Mouse (Mus musculus) liver, embryonic 14.5 days (tissue): ENCODE results near the gene Wdr63.

Source experiments
- CTCF ChIP-seq: IDR thresholded peaks from 2 replicates; pipeline ENCODE4 v1.5.1; 2016; ENCODE audit warnings: antibody characterized with exemption, low read depth, control low read depth
- EP300 ChIP-seq: IDR thresholded peaks from 2 replicates; pipeline ENCODE4 v1.6.1; 2016; ENCODE audit warnings: antibody characterized with exemption, low read depth

- TF ChIP-seq EP300 (no peak), CTCF (no peak)
Observed at GRCm38 (mm10) chr3:146022232-146022631, 85.7 kb downstream of the Wdr63 start.
